In the genomic region with DNA sequence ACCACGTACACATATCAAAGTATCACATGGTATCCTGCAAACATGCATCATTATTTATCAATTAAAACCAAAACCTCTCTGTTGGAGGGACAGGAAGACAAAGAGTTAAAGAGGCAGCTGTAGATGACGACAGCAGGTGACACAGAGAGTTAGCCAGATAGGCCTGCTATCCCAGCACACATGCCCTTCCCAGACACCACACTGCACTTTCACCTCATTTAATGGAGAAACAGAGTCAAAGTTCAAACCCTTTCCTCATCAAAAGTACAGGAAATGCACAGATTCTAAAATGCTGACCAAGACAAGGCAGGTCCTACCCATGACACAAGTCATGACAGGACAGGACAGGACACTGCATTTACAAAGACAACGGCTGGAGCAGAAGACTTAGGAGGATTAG, we compare ENCODE assay signal across 28 mouse cellular contexts. TPM values are rescaled to one million over a fixed set of nuclear protein-coding genes. Genes with fewer than 3 reads are reported as not detected.
A peak's percentile ranks its signal among the peaks of the same experiment; 100 is the strongest.
DNase-seq lines count a peak whose midpoint lies in the region; ATAC-seq and TF ChIP-seq lines count a peak whose summit lies in the region.
"Had no signal": no experiment of that assay in that cellular context is flagged by ENCODE, and none has a peak within 500 bp of the region (broad histone marks: within the 10 kb centered on the region; RNA-seq: fewer than 3 reads in every experiment).

No protein-coding gene starts in this region.

- H3K4me2 ChIP-seq in intestine, postnatal 0 days (replicated peaks; ENCODE audit: low read depth), result no peak overlapping the region
- H3K4me2 ChIP-seq in liver, embryonic 15.5 days, result no peak overlapping the region
- no peak overlapping the region for H3K4me2 ChIP-seq in stomach, postnatal 0 days (replicated peaks; ENCODE audit: low read depth)
- H3K4me2 ChIP-seq: embryonic facial prominence, embryonic 13.5 days; heart, embryonic 13.5 days; limb, embryonic 12.5 days; neural tube, embryonic 15.5 days had no signal

- ATAC-seq in intestine, postnatal 0 days, result peak; percentile 90
- peak; percentile 40 for ATAC-seq in liver, embryonic 15.5 days (ENCODE audit: insufficient read depth)
- no peak for ATAC-seq in stomach, postnatal 0 days (ENCODE audit: low FRiP score, low TSS enrichment)
- ATAC-seq: CD4-positive, CD25-positive, alpha-beta regulatory T cell, adult 4 months; forebrain, embryonic 16.5 days had no signal

- DNase-seq in kidney, adult 9 months, result peak; percentile 44
- no peak for DNase-seq in kidney, postnatal 14 days
- no peak for DNase-seq in lung, postnatal 4 days
- DNase-seq in stomach, postnatal 0 days (ENCODE audit: low spot score), result no peak
- DNase-seq in adrenal gland, postnatal 4 days (ENCODE audit: low spot score in 2 of 2), result no peak
- DNase-seq: adrenal gland, postnatal 25 days; cerebellum, adult 18-20 months; cerebellum, postnatal 10 days; heart, postnatal 10 days; lung, adult 2 months; lung, postnatal 10 days; midbrain, embryonic 14.5 days; right cerebral cortex, postnatal 25 days; spleen, adult 18-20 months; thymus, adult 2 months; thymus, postnatal 36 days had no signal

- H3K9ac ChIP-seq in intestine, postnatal 0 days (ENCODE audit: low read depth, low read length), result no peak overlapping the region
- H3K9ac ChIP-seq in liver, embryonic 15.5 days, result no peak overlapping the region
- no peak overlapping the region for H3K9ac ChIP-seq in stomach, postnatal 0 days (ENCODE audit: low read length)
- H3K9ac ChIP-seq: embryonic facial prominence, embryonic 13.5 days; heart, embryonic 13.5 days; limb, embryonic 12.5 days; neural tube, embryonic 15.5 days had no signal

- no peak for TF ChIP-seq CTCF in intestine, postnatal 0 days (IDR thresholded peaks at IDR 0.05; ENCODE audit: low read depth)
- TF ChIP-seq CTCF in stomach, postnatal 0 days (IDR thresholded peaks at IDR 0.05; ENCODE audit: low read depth), result no peak

- H3K4me1 ChIP-seq in intestine, postnatal 0 days (replicated peaks; ENCODE audit: control insufficient read depth, insufficient read depth, low read length), result no peaks in the 10 kb centered on the region; the same call in 1 of the 2 replicates
- H3K4me1 ChIP-seq in liver, embryonic 15.5 days (replicated peaks), result peaks cover 5% of the 10 kb centered on the region; the same call in 1 of the 2 replicates
- no peaks in the 10 kb centered on the region for H3K4me1 ChIP-seq in stomach, postnatal 0 days (replicated peaks; ENCODE audit: control insufficient read depth, insufficient read depth)
- H3K4me1 ChIP-seq: embryonic facial prominence, embryonic 13.5 days; hindbrain, embryonic 10.5 days; limb, embryonic 12.5 days had no signal

- H3K27ac ChIP-seq in intestine, postnatal 0 days (ENCODE audit: low read depth, low read length), result no peak overlapping the region
- H3K27ac ChIP-seq in liver, embryonic 15.5 days (replicated peaks), result no peak overlapping the region
- no peak overlapping the region for H3K27ac ChIP-seq in stomach, postnatal 0 days (replicated peaks)
- H3K27ac ChIP-seq: embryonic facial prominence, embryonic 13.5 days; hindbrain, embryonic 10.5 days; layer of hippocampus, adult 2 months; left cerebral cortex, adult 2 months; limb, embryonic 12.5 days; neural tube, embryonic 15.5 days had no signal

- no peak for TF ChIP-seq EP300 in stomach, postnatal 0 days (optimal IDR thresholded peaks at IDR 0.05)

- H3K4me3 ChIP-seq in intestine, postnatal 0 days (ENCODE audit: low read depth, low read length), result no peak overlapping the region
- no peak overlapping the region for H3K4me3 ChIP-seq in liver, embryonic 15.5 days (replicated peaks)
- no peak overlapping the region for H3K4me3 ChIP-seq in stomach, postnatal 0 days (ENCODE audit: low read depth, low read length)
- H3K4me3 ChIP-seq: embryonic facial prominence, embryonic 13.5 days; heart, embryonic 13.5 days; hindbrain, embryonic 10.5 days; layer of hippocampus, adult 2 months; left cerebral cortex, adult 2 months; limb, embryonic 12.5 days; neural tube, embryonic 15.5 days had no signal

- no peaks in the 10 kb centered on the region for H3K9me3 ChIP-seq in intestine, postnatal 0 days (ENCODE audit: control insufficient read depth)
- no peaks in the 10 kb centered on the region for H3K9me3 ChIP-seq in liver, embryonic 15.5 days (replicated peaks)
- no peaks in the 10 kb centered on the region for H3K9me3 ChIP-seq in stomach, postnatal 0 days (ENCODE audit: control insufficient read depth, low read length)
- H3K9me3 ChIP-seq: embryonic facial prominence, embryonic 13.5 days; heart, embryonic 13.5 days; hindbrain, embryonic 10.5 days; limb, embryonic 12.5 days; neural tube, embryonic 15.5 days had no signal

- H3K36me3 ChIP-seq in intestine, postnatal 0 days (ENCODE audit: control insufficient read depth, insufficient read depth), result no peaks in the 10 kb centered on the region
- H3K36me3 ChIP-seq in liver, embryonic 15.5 days (replicated peaks), result no peaks in the 10 kb centered on the region
- no peaks in the 10 kb centered on the region for H3K36me3 ChIP-seq in stomach, postnatal 0 days (ENCODE audit: control insufficient read depth, insufficient read depth, low read length)
- H3K36me3 ChIP-seq: embryonic facial prominence, embryonic 13.5 days; heart, embryonic 13.5 days; hindbrain, embryonic 10.5 days; limb, embryonic 12.5 days; neural tube, embryonic 15.5 days had no signal

- no peaks in the 10 kb centered on the region for H3K27me3 ChIP-seq in intestine, postnatal 0 days (replicated peaks; ENCODE audit: control insufficient read depth, insufficient read depth, low read length)
- H3K27me3 ChIP-seq in liver, embryonic 15.5 days, result no peaks in the 10 kb centered on the region
- no peaks in the 10 kb centered on the region for H3K27me3 ChIP-seq in stomach, postnatal 0 days (ENCODE audit: control insufficient read depth, insufficient read depth, low read length)
- H3K27me3 ChIP-seq: embryonic facial prominence, embryonic 13.5 days; heart, embryonic 13.5 days; limb, embryonic 12.5 days; neural tube, embryonic 15.5 days had no signal

- WGBS in intestine, postnatal 0 days, result 52% methylated on average over 3 of the region's 3 CpGs
- 47% methylated on average over 3 of the region's 3 CpGs for WGBS in liver, embryonic 15.5 days (ENCODE audit: insufficient replicate concordance)
- WGBS in stomach, postnatal 0 days, result 61% methylated on average over 3 of the region's 3 CpGs

RNA-seq across cellular contexts. Expression of a gene that starts 57.0 kb away (rescaled TPM):
- 0.38 and 0.51 TPM in 2 replicates for polyA plus RNA-seq in intestine, postnatal 0 days (2015; fragmentation: Nextera tagmentation; extraction: Ambion mirVana)
- 1.3 and 2.7 TPM in 2 replicates for polyA plus RNA-seq in liver, embryonic 15.5 days (2015; fragmentation: Nextera tagmentation; extraction: Ambion mirVana)
- polyA plus RNA-seq in stomach, postnatal 0 days (2015; fragmentation: Nextera tagmentation; extraction: Ambion mirVana), result 0.05 and 0.21 TPM in 2 replicates
- total RNA-seq in adrenal gland, postnatal 4 days (2021), result under 1 TPM; 0.20 to 0.51 TPM
- total RNA-seq: common myeloid progenitor, adult 5-6 weeks had no signal
- polyA plus RNA-seq: CD4-positive, CD25-positive, alpha-beta regulatory T cell, adult 4 months; lung, adult 2 months; thymus, adult 2 months had no signal
